Mouse (Mus musculus) small intestine, adult 2 months (tissue): ENCODE measurements around the gene Sgms1. TPM values are rescaled to one million over a fixed set of nuclear protein-coding genes. Genes with fewer than 3 reads are reported as not detected.

Experiments
- H3K27ac ChIP-seq: fragments of 200-500 bp; 2 replicates; pipeline ENCODE4 v1.5.1; 2012; ENCODE audit warnings: low read depth, low read length, control low read depth, inconsistent platforms; ENCODE audit not compliant: insufficient read depth
- H3K27me3 ChIP-seq: fragments of 200-500 bp; 2 replicates; pipeline ENCODE4 v1.6.1; 2012; ENCODE audit warnings: mild to moderate bottlenecking, moderate library complexity, low read length, inconsistent platforms; ENCODE audit not compliant: control insufficient read depth, insufficient read depth
- H3K36me3 ChIP-seq: fragments of 200-500 bp; 2 replicates; pipeline ENCODE4 v1.6.1; 2012; ENCODE audit warnings: mild to moderate bottlenecking, low read length, control low read depth, inconsistent platforms; ENCODE audit not compliant: control insufficient read depth, insufficient read depth
- H3K4me1 ChIP-seq: fragments of 200-500 bp; 2 replicates; pipeline ENCODE4 v1.6.1; 2012; ENCODE audit warnings: low read length, inconsistent platforms, mixed read lengths; ENCODE audit not compliant: control insufficient read depth, insufficient read depth, insufficient read length
- H3K4me3 ChIP-seq: fragments of 200-500 bp; 2 replicates; pipeline ENCODE4 v1.5.1; 2012; ENCODE audit warnings: low read depth, mild to moderate bottlenecking, control low read depth, inconsistent platforms, low read length, moderate library complexity
- CTCF ChIP-seq: fragments of 200-500 bp; IDR thresholded peaks from 2 replicates; pipeline ENCODE4 v1.5.1; 2012; ENCODE audit warnings: low read depth, mild to moderate bottlenecking, control low read depth, inconsistent platforms, low read length, moderate library complexity, mixed read lengths; ENCODE audit not compliant: insufficient replicate concordance, insufficient read length; ENCODE audit errors: extremely low read depth
- POLR2A ChIP-seq: fragments of 200-500 bp; IDR thresholded peaks from 2 replicates; pipeline ENCODE4 v1.6.1; 2012; ENCODE audit warnings: low read depth, mild to moderate bottlenecking, control low read depth, inconsistent platforms, low read length, moderate library complexity
- WGBS: fragments of 180-500 bp; shearing (Covaris S2); methylation state at CpG from one replicate; pipeline ENCODE4 v1.1.7; 2018; 5-methylcytosine and 5-hydroxymethylcytosine counted together
- polyA plus RNA-seq: library from polyadenylated mRNA; depleted of rRNA; stranded (reverse); fragments of >200 nt; gene quantifications from 2 replicates; pipeline ENCODE4 v1.2.3, GENCODE M21; 2012

The Sgms1 gene
- polyA plus RNA-seq, 1 experiment: 7.5 TPM

GRCm38 (mm10) chr19:32159168-32159567, 230.3 kb downstream of the Sgms1 start:
- TF ChIP-seq CTCF (no peak), POLR2A (no peak)
- 97% methylated on average over 1 of the region's 1 CpGs for WGBS

GRCm38 (mm10) chr19:32157045-32157444, 232.5 kb downstream of the Sgms1 start:
- no peak for TF ChIP-seq CTCF
- Histone ChIP-seq H3K27me3 (no peaks in the 10 kb centered on the region), H3K4me3 (no peak overlapping the region), H3K36me3 (peaks cover 11% of the 10 kb centered on the region), H3K4me1 (peaks cover 10% of the 10 kb centered on the region; the same call in 1 of the 2 replicates), H3K27ac (peak overlapping the region; percentile 70)
- WGBS: 36% methylated on average over 6 of the region's 6 CpGs

More at GRCm38 (mm10) chr19:32159168-32159567, 230.3 kb downstream of the Sgms1 start:
- H3K27me3 ChIP-seq: no peaks in the 10 kb centered on the region
- H3K27ac ChIP-seq: no peak overlapping the region
- H3K4me3 ChIP-seq: no peak overlapping the region
- peaks cover 10% of the 10 kb centered on the region; the same call in 1 of the 2 replicates for H3K4me1 ChIP-seq
- H3K36me3 ChIP-seq: peaks cover 11% of the 10 kb centered on the region

- no peak overlapping the region for H3K4me3 ChIP-seq
- H3K27me3 ChIP-seq: no peaks in the 10 kb centered on the region
- no peaks in the 10 kb centered on the region for H3K36me3 ChIP-seq
- no peak overlapping the region for H3K27ac ChIP-seq
- WGBS: 64% methylated on average over 6 of the region's 6 CpGs
- TF ChIP-seq CTCF (no peak), POLR2A (no peak)
- peaks cover 10% of the 10 kb centered on the region; the same call in 1 of the 2 replicates for H3K4me1 ChIP-seq
These were observed 237.0 kb downstream of the Sgms1 start for GRCm38 (mm10) chr19:32152529-32152928.

- TF ChIP-seq CTCF (no peak), POLR2A (no peak)
These were observed 240.8 kb downstream of the Sgms1 start for GRCm38 (mm10) chr19:32148710-32149109.

GRCm38 (mm10) chr19:32142383-32142782, 247.1 kb downstream of the Sgms1 start:
- Histone ChIP-seq H3K27me3 (no peaks in the 10 kb centered on the region), H3K4me1 (peaks cover 3% of the 10 kb centered on the region; the same call in 1 of the 2 replicates), H3K27ac (no peak overlapping the region), H3K4me3 (no peak overlapping the region), H3K36me3 (peaks cover 3% of the 10 kb centered on the region)
- no peak for TF ChIP-seq POLR2A
- WGBS: 83% methylated on average over 6 of the region's 6 CpGs

More at GRCm38 (mm10) chr19:32148710-32149109, 240.8 kb downstream of the Sgms1 start:
- no peak overlapping the region for H3K4me3 ChIP-seq
- H3K27me3 ChIP-seq: no peaks in the 10 kb centered on the region
- H3K27ac ChIP-seq: no peak overlapping the region
- WGBS: 72% methylated on average over 5 of the region's 5 CpGs
- H3K4me1 ChIP-seq: no peaks in the 10 kb centered on the region
- H3K36me3 ChIP-seq: no peaks in the 10 kb centered on the region; the same call in 1 of the 2 replicates

- H3K27ac ChIP-seq: no peak overlapping the region
- no peak overlapping the region for H3K4me3 ChIP-seq
- H3K4me1 ChIP-seq: peaks cover 10% of the 10 kb centered on the region; the same call in 1 of the 2 replicates
- WGBS: 74% methylated on average over 14 of the region's 14 CpGs
- no peaks in the 10 kb centered on the region for H3K27me3 ChIP-seq
- TF ChIP-seq CTCF: no peak
- TF ChIP-seq POLR2A: no peak
- H3K36me3 ChIP-seq: peaks cover 3% of the 10 kb centered on the region; the same call in 1 of the 2 replicates
These were observed 251.0 kb downstream of the Sgms1 start for GRCm38 (mm10) chr19:32138361-32139088.

GRCm38 (mm10) chr19:32137904-32138303, 251.6 kb downstream of the Sgms1 start:
- H3K27me3 ChIP-seq: no peaks in the 10 kb centered on the region
- H3K36me3 ChIP-seq: peaks cover 3% of the 10 kb centered on the region; the same call in 1 of the 2 replicates
- H3K4me3 ChIP-seq: no peak overlapping the region
- peaks cover 10% of the 10 kb centered on the region; the same call in 1 of the 2 replicates for H3K4me1 ChIP-seq
- no peak for TF ChIP-seq POLR2A
- no peak for TF ChIP-seq CTCF
- WGBS: 84% methylated on average over 5 of the region's 5 CpGs
- no peak overlapping the region for H3K27ac ChIP-seq
